Mouse (Mus musculus) CH12F3 (cell line): ENCODE data around the gene D430019H16Rik.

Experiments
- in situ Hi-C: fragments of 300-500 bp; cut with MboI; formaldehyde crosslinking; loops from 2 replicates; pipeline ENCODE4 v1.14.3; 2020; ENCODE audit warnings: low sequenced_read_pairs

D430019H16Rik gene

DNA sequence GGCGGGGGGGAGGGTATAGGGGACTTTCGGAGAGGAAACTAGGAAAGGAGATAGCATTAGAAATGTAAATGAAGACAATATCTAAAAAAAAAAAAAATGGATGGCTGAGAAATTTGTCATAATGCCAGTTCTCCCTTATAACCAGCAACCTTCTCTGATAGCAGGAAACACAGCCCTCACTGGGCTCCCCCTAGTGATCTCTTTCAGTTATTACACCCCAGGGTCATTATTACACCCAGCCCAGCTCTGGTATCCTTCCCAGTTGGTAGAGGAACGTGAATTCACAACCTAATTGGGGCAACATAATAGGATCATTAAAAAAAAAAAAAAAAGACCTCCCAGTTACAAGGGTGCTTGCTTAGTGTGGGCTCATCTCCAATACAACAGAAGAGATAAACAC is 29.8 kb downstream of the D430019H16Rik start:
- in situ Hi-C loops = no loop called here

DNA sequence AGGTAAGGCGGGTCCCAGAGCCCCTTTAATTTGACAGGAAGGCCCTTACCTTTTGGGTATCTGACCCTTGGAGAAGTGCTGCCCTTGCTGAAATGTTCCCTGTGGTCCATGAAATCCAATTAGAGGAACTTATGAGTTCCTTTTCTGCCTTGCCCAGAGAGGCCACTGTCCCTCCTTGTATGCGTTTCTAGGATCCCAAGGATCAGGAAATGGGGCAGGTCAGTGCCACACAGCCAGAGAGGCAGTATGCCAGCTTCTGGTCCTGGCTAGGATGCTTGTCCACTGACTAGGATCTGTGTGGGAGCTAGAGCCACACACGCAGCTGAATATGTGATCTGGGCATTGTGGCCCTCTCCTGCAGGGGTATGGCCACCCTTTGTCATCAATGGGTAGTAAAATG is 36.6 kb downstream of the D430019H16Rik start:
- in situ Hi-C loops = no loop called here

DNA sequence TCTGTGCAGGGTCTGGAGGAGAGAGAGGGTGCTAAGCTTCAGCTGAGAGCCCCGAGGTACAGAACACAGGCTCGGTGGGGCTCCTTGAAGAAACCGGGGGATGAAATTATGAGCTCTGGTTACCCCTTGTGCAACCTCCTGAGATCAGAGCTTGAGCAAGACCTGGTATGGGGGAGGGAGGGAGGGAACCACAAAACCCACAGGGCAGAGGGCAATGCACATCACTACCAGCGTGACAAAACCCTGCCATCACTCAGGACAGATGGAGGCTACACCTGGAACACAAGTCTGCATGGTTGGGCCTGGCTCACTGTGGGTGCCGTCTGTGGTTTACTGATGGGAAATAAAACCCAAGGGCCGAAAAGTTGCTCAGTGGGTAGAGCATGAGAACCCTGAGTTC is 37.1 kb downstream of the D430019H16Rik start:
- in situ Hi-C loops = no loop called here

DNA sequence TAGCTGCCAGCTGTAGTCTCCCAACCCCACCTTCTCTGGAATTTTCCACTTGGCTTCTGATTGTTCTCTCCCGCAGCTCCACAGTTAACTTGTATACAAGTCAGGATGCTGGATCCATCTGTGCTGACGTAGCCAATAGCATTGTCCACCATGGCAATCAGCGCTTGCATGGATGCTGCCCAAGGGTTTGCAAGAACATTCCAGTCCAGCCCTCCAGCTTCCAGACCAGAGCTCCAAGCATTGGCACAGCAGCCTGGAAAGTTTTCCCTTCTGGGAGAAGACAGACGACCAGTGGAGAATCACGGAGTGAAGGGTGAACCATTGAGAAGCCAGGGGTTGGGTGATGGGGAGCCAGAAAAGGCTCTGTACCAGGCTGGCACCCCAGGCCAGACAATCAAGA is 41.1 kb downstream of the D430019H16Rik start:
- in situ Hi-C loops = no loop called here

DNA sequence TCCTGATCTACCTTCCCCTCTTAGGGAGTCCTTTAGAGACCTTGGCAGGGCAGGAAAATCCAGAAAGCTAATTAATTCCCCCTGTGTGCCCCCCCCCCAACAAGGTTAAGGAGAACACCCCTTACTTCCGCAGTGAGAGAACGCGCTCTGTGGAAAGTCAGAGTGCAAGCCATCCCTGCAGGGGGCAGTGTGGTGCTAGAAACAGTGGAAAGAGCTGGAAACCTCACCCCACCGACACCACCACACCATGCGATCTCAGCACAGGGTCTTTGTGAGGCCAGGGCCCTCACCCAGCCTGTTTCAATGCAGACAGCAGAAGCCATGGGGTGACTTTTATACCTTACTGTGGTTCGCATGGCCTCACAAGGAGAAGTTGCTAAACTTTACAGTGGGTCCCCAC is 44.2 kb downstream of the D430019H16Rik start:
- in situ Hi-C loops = no loop called here

DNA sequence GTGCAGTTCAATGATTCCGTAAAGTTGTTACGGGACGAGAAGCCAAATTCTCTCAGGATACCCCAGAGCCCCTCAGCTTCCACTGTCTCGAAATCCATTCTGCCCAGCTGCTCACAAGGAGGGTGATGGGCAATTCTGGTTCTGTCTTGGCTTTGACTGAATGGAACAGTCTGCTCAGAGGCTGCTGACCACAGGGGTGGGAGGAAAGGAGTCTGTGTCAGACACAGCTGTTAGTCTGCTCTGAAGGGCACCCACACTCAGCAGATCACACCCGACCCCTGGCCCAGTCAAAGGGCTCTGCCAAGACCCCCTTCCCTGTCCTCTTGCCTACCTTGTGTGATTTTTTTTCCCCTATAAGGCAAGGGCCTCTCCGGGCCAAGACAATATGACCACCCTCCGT is 44.8 kb downstream of the D430019H16Rik start:
- in situ Hi-C loops = no loop called here

DNA sequence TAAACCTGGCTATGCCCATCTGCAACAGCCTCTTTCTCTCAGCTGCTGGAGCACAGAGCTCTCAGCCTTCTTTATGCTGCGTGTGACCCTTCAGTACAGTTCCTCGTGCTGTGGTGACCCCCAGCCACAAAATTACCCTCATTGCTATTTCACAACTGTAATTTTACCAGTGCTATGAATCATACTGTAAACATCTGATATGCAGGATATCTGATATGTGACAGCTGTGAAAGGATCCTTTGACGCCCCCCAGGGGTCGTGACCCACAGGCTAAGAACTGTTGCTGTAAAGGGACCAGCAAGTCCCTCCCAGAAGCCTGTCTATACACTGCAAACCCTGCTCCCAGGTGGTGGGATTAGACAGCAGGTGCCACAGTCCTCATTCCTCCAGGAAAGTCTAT is 45.2 kb downstream of the D430019H16Rik start:
- in situ Hi-C loops = no loop called here

DNA sequence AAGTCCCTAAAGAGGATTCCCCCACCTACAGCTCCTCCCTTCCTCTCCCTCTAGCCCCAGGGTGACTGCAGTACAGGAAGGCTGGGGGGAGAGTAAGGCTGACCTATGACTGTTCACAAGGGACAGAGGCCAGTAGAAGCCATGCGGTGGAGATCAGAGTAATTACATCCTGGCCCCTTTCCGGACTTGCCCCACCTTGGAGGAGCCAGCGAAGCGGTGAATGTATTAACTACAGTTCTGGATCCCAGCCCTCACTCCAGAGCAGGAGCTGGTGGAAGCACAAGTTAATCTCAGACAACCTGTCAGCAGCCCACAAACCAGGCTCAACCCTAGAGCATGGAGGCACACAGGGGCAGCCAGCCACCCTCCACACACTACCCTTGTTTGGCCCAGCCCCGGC is 47.3 kb downstream of the D430019H16Rik start:
- in situ Hi-C loops = no loop called here

DNA sequence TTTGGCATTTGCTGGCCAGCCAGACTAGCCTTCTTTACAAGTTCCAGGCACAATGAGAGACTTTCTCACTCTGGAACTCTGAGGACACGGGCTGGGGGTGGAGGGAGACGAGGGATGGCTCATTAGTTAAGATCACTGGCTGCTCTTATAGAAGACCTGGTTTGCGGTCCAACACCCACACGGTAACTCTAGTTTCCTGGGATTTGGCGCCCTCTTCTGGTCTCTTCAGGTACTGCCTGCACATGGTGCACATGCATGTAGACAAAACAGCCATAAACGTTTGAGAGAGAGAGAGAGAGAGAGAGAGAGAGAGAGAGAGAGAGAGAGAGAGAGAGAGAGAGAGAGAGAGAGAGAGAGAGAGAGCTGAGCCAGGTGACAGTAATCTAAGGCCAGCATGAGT is 51.1 kb downstream of the D430019H16Rik start:
- in situ Hi-C loops = no loop called here

DNA sequence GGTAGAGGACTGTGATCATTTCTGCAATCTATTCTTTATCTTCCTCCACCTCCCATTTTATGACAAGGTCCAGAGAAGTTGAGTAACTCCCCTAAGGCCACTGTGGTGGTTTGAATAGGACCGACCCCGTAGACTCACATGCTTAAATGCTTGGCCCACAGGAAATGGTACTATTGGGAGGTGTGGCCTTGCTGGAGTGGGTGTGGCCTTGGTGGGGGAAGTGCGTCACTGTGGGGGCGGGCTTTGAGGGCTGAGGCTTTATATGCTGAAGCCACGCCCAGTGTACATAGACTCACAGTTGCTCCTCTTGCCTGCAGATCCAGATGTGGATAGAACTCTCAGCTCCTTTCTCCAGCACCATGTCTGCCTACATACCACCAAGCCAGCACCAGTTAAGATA is 57.5 kb downstream of the D430019H16Rik start:
- in situ Hi-C loops = no loop called here

DNA sequence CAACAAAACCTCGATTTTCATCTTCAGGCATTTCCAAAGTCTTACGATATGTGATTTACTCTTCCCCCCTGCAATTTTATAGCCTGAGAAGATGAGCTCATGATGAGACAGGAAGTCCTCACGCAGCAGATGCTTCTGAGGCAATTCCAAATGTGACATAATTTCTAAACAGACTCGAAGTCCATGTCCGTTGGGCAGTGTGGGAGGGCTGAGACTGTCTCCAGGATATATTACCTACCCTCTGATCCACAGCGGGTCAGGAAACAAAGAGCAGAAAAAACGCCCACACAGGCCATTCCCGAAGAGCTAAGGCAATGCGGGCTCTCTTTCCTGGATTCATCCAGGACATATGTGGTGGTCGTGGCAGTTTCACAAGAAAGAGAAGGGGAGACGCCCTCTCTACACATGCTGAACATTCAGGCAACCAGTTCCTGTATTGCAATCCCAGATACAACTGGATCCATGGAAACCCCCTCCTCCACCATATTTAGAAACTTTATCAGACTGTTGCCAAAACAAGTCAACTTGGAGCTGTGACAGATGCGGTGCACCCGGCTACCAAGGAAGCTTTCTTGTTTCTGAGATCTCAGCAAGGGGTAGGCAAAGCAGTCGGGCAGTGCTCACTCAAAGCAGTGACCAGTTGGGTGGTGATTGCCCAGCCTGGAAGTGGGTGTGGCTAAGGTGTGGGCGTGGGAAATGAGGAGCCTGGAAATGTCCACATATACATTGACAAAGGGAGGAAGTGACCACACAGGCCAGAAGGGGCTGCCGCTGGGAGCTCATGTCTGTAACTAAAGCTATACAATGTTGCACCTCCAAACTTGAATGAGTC is 58.2 kb downstream of the D430019H16Rik start:
- in situ Hi-C loops = no loop called here

DNA sequence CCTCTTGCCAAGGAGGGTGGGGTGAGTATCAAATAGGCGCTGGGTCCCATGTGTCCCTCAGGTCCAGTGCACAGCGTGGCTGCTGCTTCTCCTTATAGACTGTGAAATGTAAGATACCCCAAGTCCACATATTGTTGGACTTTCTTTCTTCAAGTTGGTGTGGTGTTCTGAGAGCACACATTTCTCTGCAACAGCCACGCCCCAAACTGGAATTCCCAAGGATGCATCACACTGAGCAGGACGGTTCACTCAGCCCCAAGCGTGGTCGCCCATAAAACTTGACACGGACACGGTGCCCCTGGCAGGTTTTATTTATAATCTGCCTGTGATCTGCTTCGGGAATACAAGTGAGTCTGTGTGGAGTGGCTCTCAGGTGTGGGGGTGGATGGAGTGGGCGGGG is 60.5 kb downstream of the D430019H16Rik start:
- in situ Hi-C loops = no loop called here

DNA sequence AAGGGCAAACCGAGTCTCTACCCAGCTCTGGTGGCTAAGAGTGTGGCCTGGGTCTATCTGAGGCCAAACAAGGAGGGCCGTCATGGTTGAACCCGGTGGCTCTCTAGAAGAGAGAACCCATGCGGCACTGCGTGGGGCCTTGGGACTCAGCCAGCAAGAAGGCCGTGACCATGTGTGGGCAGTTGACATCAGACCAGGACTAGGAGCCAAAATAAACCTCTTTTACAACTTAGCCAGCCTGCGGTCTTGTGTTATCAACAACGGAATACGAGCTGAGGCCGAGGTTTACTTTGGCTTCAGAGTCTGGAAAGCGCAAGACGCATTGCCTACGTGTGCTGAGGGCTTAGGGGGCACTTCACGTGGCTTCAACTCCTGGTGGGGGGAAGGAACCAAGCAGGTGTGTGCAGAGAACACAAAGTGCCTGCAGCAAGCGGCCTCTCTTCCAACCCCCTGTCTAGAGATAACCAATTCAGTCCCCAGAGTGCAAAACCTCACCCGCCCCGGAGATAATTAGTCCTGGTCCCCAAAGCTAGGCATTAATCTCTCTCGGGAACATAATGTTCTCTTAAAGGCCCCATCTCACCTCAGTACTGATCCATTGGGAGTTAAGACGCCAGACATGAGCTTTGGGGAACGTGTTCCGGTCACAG is 63.5 kb downstream of the D430019H16Rik start:
- in situ Hi-C loops = no loop called here

DNA sequence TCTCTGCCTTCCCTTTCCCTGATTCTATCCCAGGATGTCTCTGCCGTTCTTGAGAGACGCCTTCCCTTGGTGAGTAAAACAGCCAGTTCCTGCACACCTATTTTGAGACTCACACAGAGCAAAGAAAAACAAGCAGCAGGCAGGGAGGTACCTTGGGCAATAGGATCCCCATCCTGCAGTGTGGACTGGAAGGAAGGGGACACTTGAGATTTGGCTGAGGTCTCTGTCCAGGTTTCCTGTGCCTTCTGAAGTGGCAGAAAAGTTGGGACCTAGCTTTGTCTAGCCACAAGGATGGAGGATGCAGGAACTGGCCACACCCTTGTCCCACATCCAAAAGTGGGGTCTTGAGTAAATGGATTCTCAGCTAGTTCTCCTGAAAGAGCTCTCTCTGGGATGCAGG is 66.2 kb downstream of the D430019H16Rik start:
- in situ Hi-C loops = no loop called here

DNA sequence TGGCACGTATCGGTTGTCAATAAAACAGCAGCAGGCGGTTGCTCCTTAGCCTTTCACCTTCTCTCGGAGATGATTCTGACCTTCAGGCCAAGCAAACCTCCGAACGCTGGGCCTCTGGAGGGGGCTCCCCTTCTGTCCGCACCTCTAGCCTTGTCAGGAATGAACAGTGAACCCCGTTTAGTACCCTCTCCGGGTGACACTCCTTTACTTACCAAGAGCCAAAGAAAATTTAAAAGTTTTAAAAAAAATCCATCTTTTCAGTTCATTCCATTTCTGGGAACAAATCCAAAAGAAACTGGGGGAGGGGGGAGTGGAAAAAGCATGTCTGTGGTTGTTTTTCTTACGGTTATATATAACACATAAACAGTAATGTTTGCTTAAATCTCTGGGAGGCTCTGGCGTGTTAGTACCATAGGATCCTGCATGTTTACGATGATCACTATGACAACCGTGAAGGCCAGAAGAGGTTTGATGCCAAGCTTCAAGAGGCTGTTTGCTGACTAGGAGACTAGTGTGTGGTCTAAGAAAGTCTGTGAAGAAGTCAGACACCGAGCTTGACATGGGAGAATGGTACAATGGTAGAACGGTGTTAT is 67.6 kb downstream of the D430019H16Rik start:
- in situ Hi-C loops = no loop called here

DNA sequence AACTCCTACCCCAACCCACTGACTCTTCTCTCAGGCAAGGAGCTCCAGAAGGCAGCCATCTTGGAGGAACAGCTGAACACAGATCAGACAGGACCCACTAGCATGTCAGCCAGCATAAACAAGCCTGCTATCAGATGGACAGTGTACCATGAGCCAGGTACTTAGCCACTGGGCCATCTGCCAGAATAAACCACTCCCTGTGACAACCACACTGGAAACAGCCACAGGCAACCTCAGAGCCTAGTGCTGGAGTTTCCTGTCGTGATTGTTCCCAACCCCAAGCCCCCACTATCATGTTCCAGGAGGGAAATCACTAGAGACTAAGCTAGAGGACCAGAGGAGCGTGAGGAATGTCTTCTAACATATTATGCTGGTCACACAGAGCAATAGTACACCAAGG is 70.1 kb downstream of the D430019H16Rik start:
- in situ Hi-C loops = no loop called here

DNA sequence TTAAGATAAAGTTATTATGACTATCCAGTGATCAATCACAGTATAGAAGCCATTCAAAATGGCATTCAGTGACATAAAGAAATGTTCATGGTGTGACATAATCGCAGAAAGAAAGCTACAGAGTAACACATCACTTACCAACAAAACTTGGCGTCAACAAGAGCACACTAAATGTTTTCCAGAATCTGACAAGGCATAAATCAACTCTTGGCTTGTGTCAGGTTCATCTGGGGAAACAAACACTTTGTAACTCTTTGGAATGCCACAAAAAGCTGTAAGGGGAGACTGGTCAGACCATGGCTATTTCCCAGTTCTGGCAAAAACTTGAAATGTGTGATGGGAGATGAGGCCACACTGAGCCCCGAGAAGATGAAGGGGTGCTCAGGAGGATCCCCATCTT is 72.5 kb downstream of the D430019H16Rik start:
- in situ Hi-C loops = no loop called here

DNA sequence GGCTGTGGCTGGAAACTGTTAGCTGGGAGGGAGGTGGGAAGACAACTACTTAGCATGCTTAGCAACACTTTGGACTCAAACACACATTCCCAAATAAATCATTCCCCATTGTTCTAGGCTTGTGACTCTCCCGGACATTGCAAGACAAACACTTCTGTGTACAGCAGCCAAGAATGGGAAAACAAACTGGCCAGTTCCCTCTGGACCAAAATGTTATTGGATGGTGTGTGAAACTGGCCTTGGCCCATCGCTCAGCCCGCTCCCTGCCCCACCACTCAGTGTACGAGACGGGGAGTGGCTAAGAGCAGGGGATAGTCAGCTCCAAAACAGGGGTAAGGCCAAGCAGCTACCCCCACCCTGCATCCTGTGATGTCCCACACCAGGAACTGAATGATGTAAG is 73.2 kb downstream of the D430019H16Rik start:
- in situ Hi-C loops = no loop called here

DNA sequence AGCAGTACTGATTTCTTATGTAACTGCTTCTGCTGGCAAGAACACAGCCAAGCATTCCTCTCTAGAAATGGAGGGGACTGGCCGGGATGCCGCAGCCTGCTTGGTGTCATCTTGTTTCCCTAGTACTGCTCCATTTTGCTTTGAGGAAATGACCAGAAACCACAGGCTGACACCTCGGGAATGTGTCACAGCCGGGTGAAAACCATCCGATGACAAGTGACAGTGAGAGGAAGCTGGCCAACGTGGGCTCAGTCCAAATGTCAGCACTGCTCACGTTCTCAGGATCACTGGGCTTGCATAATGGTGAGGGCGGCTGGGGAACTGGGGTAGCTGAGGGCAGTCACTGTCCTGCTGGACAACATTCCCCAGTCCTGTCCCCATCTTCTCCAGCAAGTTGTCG is 75.9 kb downstream of the D430019H16Rik start:
- in situ Hi-C loops = no loop called here

DNA sequence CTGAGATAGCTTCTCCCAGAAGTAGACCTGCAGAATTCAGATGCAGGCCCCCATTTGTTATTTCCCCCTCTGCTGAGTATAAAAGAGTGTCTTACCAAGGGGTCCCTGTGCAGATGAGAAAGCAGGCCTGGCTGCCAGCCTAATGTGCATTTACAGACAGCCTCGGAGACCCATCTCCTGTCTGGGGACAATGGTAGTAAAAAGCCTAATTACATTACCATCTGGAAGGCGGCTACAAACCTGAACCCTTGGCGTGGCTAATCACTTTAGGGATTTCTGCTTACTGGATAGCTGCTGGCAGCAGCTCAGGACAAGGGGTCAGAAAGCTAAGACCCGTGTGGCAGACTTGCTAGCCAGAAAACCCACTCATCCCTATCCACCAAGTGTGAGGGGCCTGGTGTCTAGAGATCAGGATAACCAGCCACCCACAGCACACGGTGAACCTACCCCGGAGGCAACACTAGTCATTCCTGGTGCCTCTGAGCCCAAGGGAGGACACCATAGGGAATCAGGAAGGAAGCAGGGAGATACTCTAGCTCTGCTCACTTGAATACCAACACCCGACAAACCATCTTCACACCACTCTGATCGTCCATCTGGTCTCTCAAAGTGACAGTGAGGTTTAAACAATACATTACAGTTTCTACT is 78.2 kb downstream of the D430019H16Rik start:
- in situ Hi-C loops = no loop called here

DNA sequence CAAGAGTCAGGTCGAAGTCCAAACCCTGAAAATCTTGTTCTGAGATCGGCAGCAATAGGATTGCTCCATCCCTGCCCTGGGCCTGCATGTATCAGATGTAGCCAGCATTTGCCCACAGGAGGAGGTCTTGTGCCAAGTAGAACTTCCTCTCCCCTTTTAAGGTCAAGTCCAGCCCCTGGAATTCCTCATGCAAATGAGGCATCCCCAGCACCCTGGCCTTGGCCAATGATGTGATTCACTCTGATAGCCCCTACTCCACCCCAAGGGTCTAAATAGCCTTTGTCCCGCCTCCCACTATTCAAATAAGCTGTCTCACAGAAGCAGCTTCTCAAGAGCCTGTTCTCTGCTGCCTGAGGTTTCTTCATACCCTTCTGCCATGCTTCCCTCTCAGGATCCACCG is 81.2 kb downstream of the D430019H16Rik start:
- in situ Hi-C loops = no loop called here
